Mouse (Mus musculus): ENCODE results near the gene Gm20388. TPM values are rescaled to one million over a fixed set of nuclear protein-coding genes. Genes with fewer than 3 reads are reported as not detected.
A peak's percentile ranks its signal among the peaks of the same experiment; 100 is the strongest.

Gm20388 gene
- polyA plus RNA-seq, 1 experiment from 2014 or later, result not detected

GRCm38 (mm10) chr8:123899366-123899765 lies 3988.7 kb downstream of the Gm20388 start:
- 86% methylated on average over 7 of the region's 7 CpGs for WGBS (ENCODE audit: insufficient replicate concordance)
- H3K4me1 ChIP-seq (replicated peaks), result no peaks in the 10 kb centered on the region
- H3K9me3 ChIP-seq (replicated peaks), result no peaks in the 10 kb centered on the region
- no peak for ATAC-seq (ENCODE audit: low read depth)
- H3K4me3 ChIP-seq (replicated peaks), result no peak overlapping the region
- peaks cover 62% of the 10 kb centered on the region for H3K36me3 ChIP-seq
- no peak overlapping the region for H3K27ac ChIP-seq
- H3K9ac ChIP-seq, result no peak overlapping the region
- peaks cover 28% of the 10 kb centered on the region for H3K27me3 ChIP-seq
- H3K4me2 ChIP-seq, result no peak overlapping the region
- no peak for DNase-seq

GRCm38 (mm10) chr8:123902653-123903052 lies 3992.0 kb downstream of the Gm20388 start:
- Histone ChIP-seq H3K36me3 (peaks cover 88% of the 10 kb centered on the region), H3K9me3 (replicated peaks) (no peaks in the 10 kb centered on the region), H3K4me2 (no peak overlapping the region), H3K27ac (no peak overlapping the region), H3K9ac (no peak overlapping the region), H3K4me1 (replicated peaks) (no peaks in the 10 kb centered on the region), H3K27me3 (no peaks in the 10 kb centered on the region), H3K4me3 (replicated peaks) (no peak overlapping the region)
- 77% methylated on average over 7 of the region's 7 CpGs for WGBS (ENCODE audit: insufficient replicate concordance)
- ATAC-seq (ENCODE audit: low read depth) (no peak), DNase-seq (no peak)

- no peaks in the 10 kb centered on the region for H3K27me3 ChIP-seq
- DNase-seq (no peak), ATAC-seq (ENCODE audit: low read depth) (no peak)
- no peaks in the 10 kb centered on the region for H3K4me1 ChIP-seq (replicated peaks)
- H3K4me3 ChIP-seq (replicated peaks), result no peak overlapping the region
- no peak overlapping the region for H3K9ac ChIP-seq
- 91% methylated on average over 6 of the region's 6 CpGs for WGBS (ENCODE audit: insufficient replicate concordance)
- no peaks in the 10 kb centered on the region for H3K9me3 ChIP-seq (replicated peaks)
- no peak overlapping the region for H3K4me2 ChIP-seq
- H3K36me3 ChIP-seq, result peaks cover 95% of the 10 kb centered on the region
- H3K27ac ChIP-seq, result no peak overlapping the region
Measured at GRCm38 (mm10) chr8:123907604-123908003, 3997.0 kb downstream of the Gm20388 start.

GRCm38 (mm10) chr8:123912265-123912664 lies 4001.6 kb downstream of the Gm20388 start:
- Histone ChIP-seq H3K9me3 (replicated peaks) (no peaks in the 10 kb centered on the region), H3K4me3 (replicated peaks) (no peak overlapping the region), H3K9ac (no peak overlapping the region), H3K36me3 (peaks cover 99% of the 10 kb centered on the region), H3K27me3 (no peaks in the 10 kb centered on the region), H3K4me2 (no peak overlapping the region), H3K4me1 (replicated peaks) (no peaks in the 10 kb centered on the region), H3K27ac (no peak overlapping the region)
- DNase-seq (no peak), ATAC-seq (ENCODE audit: low read depth) (no peak)
- 86% methylated on average over 4 of the region's 4 CpGs for WGBS (ENCODE audit: insufficient replicate concordance)

GRCm38 (mm10) chr8:123914635-123915034 lies 4004.0 kb downstream of the Gm20388 start:
- H3K4me3 ChIP-seq (replicated peaks), result no peak overlapping the region
- ATAC-seq (ENCODE audit: low read depth) (no peak), DNase-seq (no peak)
- H3K36me3 ChIP-seq, result peaks cover 99% of the 10 kb centered on the region
- H3K4me2 ChIP-seq, result no peak overlapping the region
- H3K27ac ChIP-seq, result no peak overlapping the region
- H3K9me3 ChIP-seq (replicated peaks), result no peaks in the 10 kb centered on the region
- no peaks in the 10 kb centered on the region for H3K27me3 ChIP-seq
- no peaks in the 10 kb centered on the region for H3K4me1 ChIP-seq (replicated peaks)
- no peak overlapping the region for H3K9ac ChIP-seq
- 92% methylated on average over 3 of the region's 3 CpGs for WGBS (ENCODE audit: insufficient replicate concordance)

- H3K4me2 ChIP-seq, result no peak overlapping the region
- H3K27ac ChIP-seq, result no peak overlapping the region
- ATAC-seq (ENCODE audit: low read depth), result peak; percentile 72
- no peak overlapping the region for H3K9ac ChIP-seq
- no peaks in the 10 kb centered on the region for H3K9me3 ChIP-seq (replicated peaks)
- H3K27me3 ChIP-seq, result no peaks in the 10 kb centered on the region
- DNase-seq, result peak; percentile 69
- no peaks in the 10 kb centered on the region for H3K4me1 ChIP-seq (replicated peaks)
- H3K4me3 ChIP-seq (replicated peaks), result no peak overlapping the region
- peaks cover 93% of the 10 kb centered on the region for H3K36me3 ChIP-seq
- WGBS (ENCODE audit: insufficient replicate concordance), result 13% methylated on average over 2 of the region's 2 CpGs
Measured at GRCm38 (mm10) chr8:123924719-123925118, 4014.1 kb downstream of the Gm20388 start.

GRCm38 (mm10) chr8:123925671-123926070 lies 4015.0 kb downstream of the Gm20388 start:
- Histone ChIP-seq H3K9ac (no peak overlapping the region), H3K4me3 (replicated peaks) (no peak overlapping the region), H3K4me1 (replicated peaks) (no peaks in the 10 kb centered on the region), H3K27ac (no peak overlapping the region), H3K9me3 (replicated peaks) (no peaks in the 10 kb centered on the region), H3K36me3 (peaks cover 93% of the 10 kb centered on the region), H3K4me2 (no peak overlapping the region), H3K27me3 (no peaks in the 10 kb centered on the region)
- DNase-seq (no peak), ATAC-seq (ENCODE audit: low read depth) (no peak)
- 77% methylated on average over 3 of the region's 3 CpGs for WGBS (ENCODE audit: insufficient replicate concordance)

GRCm38 (mm10) chr8:123929026-123929425 lies 4018.4 kb downstream of the Gm20388 start:
- H3K9me3 ChIP-seq (replicated peaks), result no peaks in the 10 kb centered on the region
- DNase-seq (no peak), ATAC-seq (ENCODE audit: low read depth) (no peak)
- H3K36me3 ChIP-seq, result peaks cover 92% of the 10 kb centered on the region
- H3K4me1 ChIP-seq (replicated peaks), result no peaks in the 10 kb centered on the region
- H3K4me3 ChIP-seq (replicated peaks), result no peak overlapping the region
- H3K27me3 ChIP-seq, result no peaks in the 10 kb centered on the region
- no peak overlapping the region for H3K27ac ChIP-seq
- H3K4me2 ChIP-seq, result no peak overlapping the region
- no peak overlapping the region for H3K9ac ChIP-seq
- 88% methylated on average over 7 of the region's 7 CpGs for WGBS (ENCODE audit: insufficient replicate concordance)

- Histone ChIP-seq H3K4me3 (replicated peaks) (peak within 1 kb of the TSS; percentile 93), H3K9me3 (replicated peaks) (no peaks in the 10 kb centered on the region), H3K27ac (peak within 1 kb of the TSS; percentile 87), H3K4me2 (peak within 1 kb of the TSS; percentile 82), H3K27me3 (no peaks in the 10 kb centered on the region), H3K9ac (peak within 1 kb of the TSS; percentile 89), H3K4me1 (replicated peaks) (peaks cover 39% of the 10 kb centered on the region), H3K36me3 (peaks cover 78% of the 10 kb centered on the region)
- WGBS (ENCODE audit: insufficient replicate concordance), result under 1% methylated on average over 77 of the region's 77 CpGs
- peak; percentile 81 for ATAC-seq (ENCODE audit: low read depth)
- DNase-seq, result peak; percentile 93
Measured at GRCm38 (mm10) chr8:123948942-123949685, 4038.5 kb downstream of the Gm20388 start, which contains the start of gene Nup133. Gene Nup133, minus strand, starts transcription at chr8:123949265.

- DNase-seq (no peak), ATAC-seq (ENCODE audit: low read depth) (peak; percentile 63)
- Histone ChIP-seq H3K4me2 (peak overlapping the region; percentile 82), H3K4me1 (replicated peaks) (peaks cover 40% of the 10 kb centered on the region), H3K4me3 (replicated peaks) (peak overlapping the region; percentile 93), H3K36me3 (peaks cover 80% of the 10 kb centered on the region), H3K9ac (peak overlapping the region; percentile 89), H3K27ac (peak overlapping the region; percentile 87), H3K27me3 (no peaks in the 10 kb centered on the region), H3K9me3 (replicated peaks) (no peaks in the 10 kb centered on the region)
- 3% methylated on average over 10 of the region's 10 CpGs for WGBS (ENCODE audit: insufficient replicate concordance)
Measured at GRCm38 (mm10) chr8:123949686-123949986, 4039.0 kb downstream of the Gm20388 start.

- WGBS (ENCODE audit: insufficient replicate concordance), result 31% methylated on average over 10 of the region's 10 CpGs
- H3K27ac ChIP-seq, result peak overlapping the region; percentile 87
- H3K4me1 ChIP-seq (replicated peaks), result peaks cover 40% of the 10 kb centered on the region
- H3K27me3 ChIP-seq, result no peaks in the 10 kb centered on the region
- DNase-seq (peak; percentile 69), ATAC-seq (ENCODE audit: low read depth) (0 out of 2 replicates have a peak, but pooled peaks have one; percentile 10)
- H3K4me3 ChIP-seq (replicated peaks), result peak overlapping the region; percentile 93
- H3K9me3 ChIP-seq (replicated peaks), result no peaks in the 10 kb centered on the region
- H3K9ac ChIP-seq, result peak overlapping the region; percentile 89
- H3K36me3 ChIP-seq, result peaks cover 80% of the 10 kb centered on the region
- H3K4me2 ChIP-seq, result peak overlapping the region; percentile 82
Measured at GRCm38 (mm10) chr8:123950077-123950802, 4039.6 kb downstream of the Gm20388 start.

All from liver, embryonic 13.5 days (tissue).